Mouse (Mus musculus) right cerebral cortex, postnatal 4 days (tissue): ENCODE data around the gene Pi4ka.

Experiments
- DNase-seq: peaks from one replicate; pipeline ENCODE4 v3.0.0-alpha.2; 2022

The Pi4ka gene

DNA sequence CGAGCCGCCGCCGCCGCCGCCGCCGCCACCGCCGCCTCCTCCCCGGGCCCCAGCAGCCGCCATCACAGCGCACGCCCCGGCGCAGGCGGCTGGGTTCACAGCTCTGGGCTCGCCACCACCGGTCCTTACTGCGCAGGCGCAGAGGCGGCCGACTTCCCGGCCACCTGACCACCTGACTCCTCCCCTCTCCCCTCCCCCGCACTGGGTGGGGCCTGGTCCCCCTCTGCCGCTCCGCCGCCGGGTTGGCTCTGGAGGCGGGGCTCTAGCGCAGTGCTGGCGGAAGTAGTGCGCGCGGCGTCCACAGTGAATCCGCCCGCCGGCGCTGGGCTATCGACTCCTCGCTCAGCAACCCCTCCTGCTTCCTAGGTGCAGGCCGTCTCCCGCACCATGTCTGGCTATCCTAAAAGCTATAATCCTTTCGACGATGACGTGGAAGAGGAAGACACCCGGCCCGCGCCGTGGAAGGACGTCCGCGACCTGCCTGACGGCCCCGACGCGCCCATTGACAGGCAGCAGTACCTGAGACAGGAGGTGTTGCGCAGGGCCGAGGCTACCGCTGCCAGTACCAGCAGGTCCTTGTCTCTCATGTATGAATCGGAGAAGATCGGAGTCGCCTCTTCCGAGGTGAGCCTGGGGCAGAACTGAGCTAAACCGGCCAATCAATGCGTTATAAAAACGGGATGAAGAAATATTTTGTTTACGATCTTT is at the start of gene Pi4ka, which contains the start of gene Snap29:
Gene Pi4ka (minus strand): TSS at position 579 of the 708 bp plus-strand sequence.
Gene Snap29 (plus strand): TSS at position 251 of the 708 bp plus-strand sequence.
- DNase-seq = peak; percentile 100

DNA sequence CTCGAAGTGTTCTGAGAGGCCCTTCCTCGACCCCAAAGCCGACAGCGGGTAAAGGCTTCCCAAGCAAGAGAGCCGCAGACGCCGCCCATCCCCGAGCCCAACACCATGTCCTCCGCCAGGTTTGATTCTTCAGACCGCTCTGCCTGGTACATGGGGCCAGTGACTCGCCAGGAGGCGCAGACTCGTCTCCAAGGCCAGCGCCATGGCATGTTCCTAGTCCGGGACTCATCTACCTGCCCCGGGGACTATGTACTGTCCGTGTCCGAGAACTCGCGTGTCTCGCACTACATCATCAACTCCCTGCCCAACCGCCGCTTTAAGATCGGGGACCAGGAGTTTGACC is 46.2 kb upstream of the Pi4ka start:
- peak; percentile 46 for DNase-seq

DNA sequence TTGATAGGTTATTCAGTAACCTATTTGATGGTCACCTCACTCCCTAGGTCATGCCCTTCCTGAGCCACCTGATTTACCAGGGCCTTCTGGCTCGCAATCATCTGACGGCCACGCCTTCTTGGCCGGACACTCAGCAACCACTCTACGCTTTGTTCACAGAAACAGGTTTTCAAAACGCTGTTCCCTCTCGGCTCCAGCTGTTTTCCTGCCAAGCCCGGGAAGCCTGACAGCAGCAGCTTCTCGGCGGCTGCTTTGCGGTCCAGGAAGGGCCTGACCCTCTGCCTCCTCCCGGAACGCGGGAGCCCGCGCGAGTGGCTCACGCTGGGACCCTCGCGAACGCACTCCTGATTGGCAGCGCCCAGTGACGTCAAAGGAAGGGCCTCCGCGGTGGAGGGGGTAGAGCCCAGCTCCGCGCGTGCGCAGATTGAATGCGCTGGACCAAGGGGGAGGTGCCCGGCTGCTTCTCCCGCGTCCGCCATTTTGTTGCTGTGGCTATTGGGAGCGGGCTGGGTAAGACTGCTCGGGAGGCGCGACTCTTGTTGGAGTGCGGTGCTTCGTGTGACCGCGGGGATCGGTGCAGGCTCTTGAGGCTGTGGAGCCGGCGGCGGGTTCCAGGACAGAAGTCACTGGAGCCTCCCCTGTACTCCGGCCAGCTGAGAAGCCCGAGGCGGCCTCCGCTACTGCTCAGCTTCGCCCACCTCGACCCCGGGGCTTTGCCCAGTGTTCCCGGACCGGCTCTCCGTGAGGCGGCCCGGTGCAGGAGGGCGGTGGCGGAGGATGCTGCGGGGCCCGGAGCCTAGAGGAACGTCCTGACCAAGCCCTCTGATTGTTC is 45.6 kb upstream of the Pi4ka start, which contains the start of gene Crkl:
Gene Crkl (plus strand): TSS at position 447 of the 832 bp plus-strand sequence.
- peak; percentile 98 for DNase-seq

DNA sequence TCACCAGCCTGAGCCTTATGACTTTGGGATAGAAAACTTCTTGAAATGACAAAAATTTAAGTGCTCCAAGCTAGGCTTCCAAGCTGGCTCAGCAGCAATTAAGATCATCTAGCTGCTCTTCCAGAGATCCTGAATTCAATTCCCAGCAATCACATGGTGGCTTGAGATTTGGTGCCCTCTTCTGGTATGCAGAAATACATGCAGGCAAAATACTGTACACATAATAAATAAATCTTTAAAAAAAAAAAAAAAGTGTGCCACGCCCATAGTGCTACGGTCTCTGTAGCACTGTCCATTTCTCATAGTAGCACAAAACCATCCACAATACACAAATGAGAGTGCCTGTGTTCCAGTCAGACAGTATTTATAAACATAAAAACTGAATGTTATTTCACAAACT is 26.5 kb upstream of the Pi4ka start:
- no peak for DNase-seq

DNA sequence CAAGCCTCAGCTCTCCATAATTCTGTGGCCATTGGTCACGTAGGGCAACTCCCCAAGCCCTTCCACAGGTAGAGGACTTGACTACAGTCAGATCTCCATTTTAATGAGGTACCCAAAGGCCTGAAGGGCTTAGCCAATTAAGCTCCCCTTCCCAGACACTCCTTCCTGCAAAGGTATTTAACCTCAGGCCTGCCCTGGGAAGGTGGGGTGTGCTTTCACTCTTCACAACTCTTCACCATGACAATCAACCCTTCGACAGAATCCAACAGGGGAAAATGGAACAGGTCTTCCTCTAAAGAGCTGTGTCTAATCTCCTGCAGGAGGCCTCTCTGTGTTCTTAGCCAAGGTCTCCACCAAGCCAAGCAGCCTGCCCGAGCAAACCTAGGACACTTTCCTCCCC is 16.9 kb upstream of the Pi4ka start:
- DNase-seq = no peak

DNA sequence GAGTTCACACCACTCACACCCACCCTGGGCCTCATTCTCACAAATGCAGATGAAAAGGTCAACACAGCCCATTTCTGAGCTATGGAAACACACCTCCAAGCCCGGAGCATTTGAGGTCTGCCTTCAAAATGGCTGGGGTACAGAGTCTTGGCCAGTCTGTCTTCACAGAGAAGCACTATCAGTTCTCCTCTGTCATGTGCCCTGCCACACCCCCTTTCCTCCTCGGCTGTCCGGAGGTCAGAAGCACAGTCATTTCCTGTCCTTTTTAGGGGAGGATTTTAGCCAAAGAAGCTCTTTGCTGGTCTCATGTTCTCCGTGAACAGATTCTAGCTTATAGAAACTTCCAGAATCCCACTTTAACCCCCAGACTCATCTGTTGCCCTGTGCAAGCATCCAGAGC is 4.1 kb upstream of the Pi4ka start:
- no peak for DNase-seq

DNA sequence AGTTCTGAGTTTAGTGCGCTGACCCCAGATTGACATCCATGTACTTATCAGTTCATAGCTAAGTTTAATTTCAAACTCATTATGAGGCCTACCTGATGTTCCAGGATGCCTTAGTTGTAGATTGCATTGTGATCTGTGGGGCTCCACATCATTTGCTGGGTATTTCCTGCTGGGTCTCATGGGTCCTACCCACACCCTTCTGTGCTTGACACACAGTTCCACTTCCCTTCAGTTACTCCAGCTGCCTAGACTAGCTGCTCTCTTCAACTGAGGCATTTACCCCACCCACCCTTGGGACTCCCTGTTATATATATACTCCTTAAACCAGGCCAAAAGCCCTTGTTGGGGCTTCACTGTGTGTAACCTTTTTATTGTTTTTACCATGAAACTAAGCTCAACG is 2.9 kb upstream of the Pi4ka start:
- DNase-seq = no peak

DNA sequence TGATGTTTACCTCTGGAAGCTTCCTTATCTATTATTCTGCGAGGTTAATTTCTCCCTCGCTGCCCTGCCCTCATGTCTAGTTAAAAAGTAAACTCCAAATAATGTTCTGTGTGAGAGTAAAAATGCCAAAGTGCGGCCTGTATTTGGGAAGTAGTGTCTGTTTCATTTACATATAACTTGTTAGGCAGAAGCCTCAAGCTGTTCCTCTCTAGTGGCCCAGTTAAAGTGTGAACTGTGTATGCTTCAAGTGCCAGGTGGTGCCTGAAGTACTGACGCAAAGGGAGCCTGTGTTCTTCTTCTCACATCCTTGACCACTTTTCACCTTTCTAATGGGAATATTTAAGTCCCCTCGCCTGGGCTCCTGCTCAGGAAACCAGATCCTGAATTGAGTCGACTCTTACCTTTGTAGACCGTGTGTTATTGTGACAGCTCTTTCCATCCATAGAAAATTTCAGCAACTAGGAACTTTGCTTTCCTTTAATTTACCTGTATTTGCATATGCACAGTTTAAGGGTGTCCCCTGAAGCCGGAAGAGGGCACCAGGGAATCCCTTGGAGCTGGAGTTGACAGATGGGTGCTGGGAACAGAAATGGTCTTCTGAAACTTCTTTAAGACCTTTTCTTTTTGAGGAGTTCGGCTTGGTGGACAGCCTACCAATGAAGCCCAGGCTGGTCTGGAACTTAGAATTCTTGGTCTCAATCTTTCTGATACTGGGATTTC is 558 bp upstream of the Pi4ka start:
- no peak for DNase-seq

DNA sequence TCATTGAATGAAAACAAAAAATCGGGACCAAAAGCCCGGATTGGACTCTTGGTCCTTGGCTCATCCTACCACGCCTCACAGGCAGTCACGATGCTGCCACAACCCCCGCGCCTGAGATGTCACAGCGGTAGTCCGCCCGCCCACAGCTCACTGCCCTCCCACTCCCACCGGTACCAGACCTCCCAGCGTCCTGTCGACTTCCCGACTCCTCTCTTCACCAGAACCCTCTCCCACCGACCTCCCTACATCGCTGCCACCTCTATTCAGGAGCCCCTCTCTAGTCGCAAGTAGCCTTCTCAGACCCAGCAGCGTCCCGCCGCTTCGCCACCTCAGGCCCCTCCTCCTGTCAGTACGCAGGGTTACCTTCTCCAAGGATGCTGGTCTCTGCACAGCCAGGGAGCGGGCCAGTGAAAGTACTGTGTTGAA is 830 bp downstream of the Pi4ka start:
- DNase-seq = peak; percentile 65

DNA sequence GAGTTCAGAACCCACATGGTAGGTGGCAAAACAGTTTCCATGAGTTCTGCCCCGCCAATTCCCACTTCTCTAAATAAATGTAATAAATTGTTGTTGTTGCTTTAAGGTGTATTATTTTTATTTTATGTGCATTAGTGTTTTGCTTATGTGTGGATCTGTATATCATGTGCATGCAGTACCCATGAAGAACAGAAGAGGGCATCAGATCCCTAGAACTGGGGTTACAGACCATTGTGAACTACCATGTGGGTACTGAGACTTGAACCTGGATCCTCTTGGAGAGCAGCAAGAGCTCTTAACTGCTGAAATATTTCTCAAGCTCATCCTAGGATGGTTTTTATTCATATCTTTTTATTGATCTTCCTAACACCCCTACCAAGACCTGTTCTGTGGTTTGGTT is 3.3 kb downstream of the Pi4ka start:
- DNase-seq = no peak

DNA sequence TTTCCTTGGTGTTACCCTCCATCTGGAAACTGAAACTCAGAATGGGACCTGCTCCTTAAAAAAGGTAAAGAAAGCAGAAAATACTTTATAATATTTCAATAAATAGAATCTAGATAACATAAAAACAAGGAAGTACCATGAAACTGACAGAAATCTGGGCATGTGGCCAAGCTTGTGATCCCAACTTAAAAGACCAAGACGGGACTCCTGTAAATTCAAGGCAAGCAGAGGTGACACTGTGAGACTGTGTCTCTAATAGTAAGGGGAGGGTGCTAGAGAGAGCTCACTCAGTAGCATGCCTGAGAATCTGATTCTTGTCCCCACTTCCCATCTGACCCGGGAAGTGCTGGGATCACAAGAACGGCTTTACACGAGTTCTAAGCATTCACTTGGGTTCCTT is 13.3 kb downstream of the Pi4ka start:
- no peak for DNase-seq

DNA sequence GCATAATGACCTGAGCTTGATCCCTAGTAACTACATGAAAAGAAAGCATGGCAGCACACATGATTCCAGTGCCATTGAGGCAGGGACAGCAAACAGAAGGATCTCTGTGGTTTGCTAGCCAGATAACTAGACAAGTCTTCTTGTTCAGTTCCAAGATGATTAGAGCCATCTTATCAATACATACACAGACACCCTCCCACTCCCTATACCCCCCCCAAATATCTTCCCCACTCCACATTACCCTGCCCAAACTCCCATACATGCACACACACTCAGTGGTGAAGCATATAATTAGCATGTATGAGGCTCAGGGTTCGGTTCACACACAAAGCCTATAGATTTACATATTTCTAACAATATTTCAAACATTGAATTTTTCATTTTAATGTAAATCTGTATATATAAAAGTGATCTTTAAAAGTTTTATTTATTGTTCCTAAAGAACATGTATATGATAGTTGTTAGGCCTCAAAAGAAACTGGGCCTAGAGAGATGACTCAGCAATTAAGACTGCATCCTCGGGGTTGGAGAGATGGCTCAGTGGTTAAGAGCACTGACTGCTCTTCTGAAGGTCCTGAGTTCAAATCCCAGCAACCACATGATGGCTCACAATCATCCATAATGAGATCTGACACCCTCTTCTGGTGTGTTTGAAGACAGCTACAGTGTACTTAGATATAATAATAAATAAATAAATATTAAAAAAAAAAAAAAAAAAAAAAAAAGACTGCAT is 22.4 kb downstream of the Pi4ka start:
- no peak for DNase-seq

DNA sequence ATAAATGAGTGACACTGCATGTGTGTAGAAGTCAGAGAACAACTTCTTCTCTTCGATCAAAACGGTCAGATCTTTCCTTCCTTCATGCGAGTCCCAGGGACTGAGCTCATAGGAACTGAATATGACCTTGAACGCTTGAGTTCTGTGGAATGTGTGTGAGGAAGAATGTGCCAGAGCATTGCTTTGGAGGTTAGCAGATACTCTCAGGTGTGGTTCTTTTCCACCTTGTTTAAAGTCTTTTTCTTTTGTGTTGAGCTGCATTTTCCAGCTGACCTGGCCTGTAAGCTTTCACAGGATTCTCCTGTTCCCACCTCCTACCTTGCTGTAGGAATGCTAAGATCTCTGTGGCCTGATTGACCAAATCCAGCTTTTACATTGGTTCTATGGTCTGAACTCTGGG is 23.8 kb downstream of the Pi4ka start:
- DNase-seq = no peak

DNA sequence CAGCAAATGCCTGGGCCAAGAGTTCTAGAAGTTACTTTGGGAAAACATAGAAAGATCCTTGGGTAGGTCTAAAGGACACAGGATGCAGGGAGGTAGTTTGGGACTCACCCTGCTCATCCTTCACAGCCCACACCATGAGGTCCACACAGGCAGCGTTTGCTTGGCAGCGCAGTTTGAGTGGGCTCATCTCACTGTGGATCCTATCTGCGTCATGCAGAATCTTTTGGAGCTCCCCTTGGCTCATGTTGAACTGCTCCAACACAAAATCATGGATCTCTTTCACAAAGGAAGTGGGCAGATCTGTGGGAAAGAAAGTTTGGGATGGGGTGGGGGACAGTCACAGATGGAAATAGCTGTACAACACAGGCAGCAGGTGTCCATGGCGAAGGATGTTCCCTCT is 47.3 kb downstream of the Pi4ka start:
- DNase-seq = no peak

DNA sequence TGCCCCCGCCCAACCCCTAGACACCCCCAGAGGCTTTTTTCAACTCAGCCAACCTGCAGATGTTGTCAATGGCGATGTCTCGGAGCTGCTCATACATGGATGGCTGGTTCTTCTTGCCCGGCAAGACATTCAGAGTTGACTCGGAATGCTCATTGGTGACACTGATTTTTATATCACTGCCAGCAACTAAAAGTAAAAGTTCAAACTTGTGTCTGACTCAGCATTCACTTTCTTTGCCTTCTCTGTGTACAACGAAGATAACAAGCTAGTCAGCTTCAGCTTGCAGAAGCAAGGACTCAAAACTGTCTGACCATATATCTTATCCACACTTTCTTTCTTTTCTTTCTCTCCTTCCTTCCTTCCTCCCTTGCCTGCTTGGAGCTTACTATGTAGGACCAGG is 50.1 kb downstream of the Pi4ka start:
- DNase-seq = no peak

DNA sequence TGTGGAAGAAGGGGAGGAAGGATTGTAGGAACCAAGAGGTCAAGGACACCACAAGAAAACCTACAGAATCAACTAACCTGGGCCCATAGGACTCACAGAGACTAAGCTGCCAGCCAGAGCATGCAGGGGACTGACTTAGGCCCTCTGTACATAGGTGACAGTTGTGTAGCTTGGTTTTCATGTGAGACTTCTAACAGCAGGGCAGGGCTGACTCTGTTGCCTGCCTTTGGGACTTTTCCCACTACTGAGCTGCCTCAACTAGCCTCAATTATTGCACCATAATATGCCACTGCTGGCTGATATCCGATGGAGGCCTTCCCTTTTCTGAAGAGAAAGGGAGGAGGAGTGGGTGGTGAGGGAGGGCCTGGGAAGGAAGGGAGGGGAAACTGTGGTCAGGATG is 59.3 kb downstream of the Pi4ka start:
- no peak for DNase-seq

DNA sequence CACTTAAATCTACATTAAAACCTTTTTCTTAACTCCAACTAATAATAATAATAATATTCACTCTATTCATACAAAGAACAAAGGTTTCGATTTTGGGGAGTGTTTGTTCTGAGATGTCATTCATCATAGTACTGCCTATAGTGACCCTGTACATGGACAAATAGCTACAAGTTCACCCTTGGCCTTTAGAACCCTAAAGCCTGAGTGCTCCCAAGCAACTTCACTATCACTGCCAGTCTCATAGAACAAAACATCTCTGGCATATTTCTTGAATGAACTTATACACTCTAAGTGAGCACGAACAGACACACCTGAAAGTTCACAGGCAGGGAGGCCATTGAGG is 60.3 kb downstream of the Pi4ka start:
- DNase-seq = no peak

DNA sequence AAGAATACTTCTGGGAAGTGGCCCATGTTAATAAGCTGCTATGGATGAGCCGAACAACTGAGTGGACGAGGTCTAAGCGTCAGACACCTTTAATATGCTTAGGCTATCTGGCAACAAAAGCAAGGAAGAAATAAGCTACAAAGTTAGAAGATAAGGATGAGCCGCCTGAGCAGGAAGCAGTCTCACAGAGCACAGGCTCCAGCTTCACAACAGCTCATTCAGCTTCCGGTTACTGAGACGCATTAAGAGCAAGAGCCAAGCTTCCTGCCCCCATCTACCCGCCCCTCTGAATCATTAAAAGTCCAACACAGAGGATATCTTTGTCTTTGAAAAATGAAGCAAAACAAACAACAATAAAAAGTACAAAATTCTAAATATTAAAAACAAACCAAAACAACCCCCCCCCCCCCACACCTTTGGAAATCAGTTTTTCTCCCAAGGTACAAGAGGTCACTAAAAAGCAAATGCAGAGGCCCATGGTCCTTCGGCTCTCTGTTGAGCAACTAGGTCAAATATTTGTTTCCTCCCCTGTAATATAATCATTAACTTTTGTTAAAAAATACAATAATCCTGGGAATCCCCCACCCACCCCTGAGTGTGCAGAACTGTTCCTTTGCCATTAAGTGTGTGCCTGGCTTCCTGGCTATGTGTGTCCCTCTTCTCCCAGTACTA is 60.8 kb downstream of the Pi4ka start:
- DNase-seq = no peak

DNA sequence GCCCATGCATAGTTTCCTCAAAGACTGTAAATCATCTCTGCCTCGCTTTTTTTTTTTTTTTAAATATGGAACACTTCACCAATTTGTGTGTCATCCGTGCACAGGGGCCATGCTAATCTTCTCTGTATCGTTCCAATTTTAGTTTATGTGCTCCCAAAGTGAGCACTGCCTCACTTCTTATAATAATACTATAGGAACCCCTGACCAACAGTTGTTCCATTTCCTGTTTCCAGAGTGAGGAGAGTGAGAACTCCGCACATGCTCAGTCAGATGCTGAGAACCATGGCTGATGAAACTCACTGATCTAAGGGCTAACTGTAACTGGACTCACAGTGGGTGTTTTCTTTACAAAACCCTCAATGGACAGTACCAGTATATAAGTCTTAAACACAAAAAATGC is 64.3 kb downstream of the Pi4ka start:
- no peak for DNase-seq

DNA sequence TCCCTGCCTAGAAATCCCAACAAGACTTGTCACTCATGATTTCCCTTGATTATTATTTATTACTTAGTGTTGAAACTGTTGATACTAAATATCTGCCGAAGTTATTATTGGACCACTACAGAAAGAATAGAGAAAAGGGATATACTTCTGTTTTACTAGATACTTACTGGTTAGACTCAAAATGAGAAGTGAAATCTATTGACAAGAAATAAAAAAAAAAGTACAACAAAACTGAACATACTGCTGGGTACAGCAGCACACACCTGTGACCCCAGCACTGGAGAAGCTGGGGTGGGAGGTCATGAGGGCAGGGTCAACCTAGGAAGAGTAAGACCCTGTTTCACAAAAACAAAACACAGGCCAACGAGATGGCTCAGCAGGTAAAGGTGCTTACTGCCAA is 65.4 kb downstream of the Pi4ka start:
- DNase-seq = no peak

DNA sequence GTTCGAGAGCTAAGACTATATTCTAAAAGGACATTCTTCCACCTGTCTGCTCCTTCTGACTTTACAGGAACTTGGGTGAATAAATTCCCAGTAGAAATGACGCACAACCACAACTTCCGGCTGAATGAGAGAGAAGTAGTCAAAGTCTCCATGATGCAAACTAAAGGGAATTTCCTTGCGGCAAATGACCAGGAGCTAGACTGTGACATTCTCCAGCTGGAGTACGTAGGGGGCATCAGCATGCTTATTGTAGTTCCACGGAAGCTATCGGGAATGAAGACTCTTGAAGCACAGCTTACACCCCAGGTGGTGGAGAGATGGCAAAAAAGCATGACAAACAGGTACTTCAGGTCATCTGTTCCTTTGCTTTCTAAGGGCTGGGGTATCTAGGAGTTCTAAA is 66.4 kb downstream of the Pi4ka start:
- no peak for DNase-seq

DNA sequence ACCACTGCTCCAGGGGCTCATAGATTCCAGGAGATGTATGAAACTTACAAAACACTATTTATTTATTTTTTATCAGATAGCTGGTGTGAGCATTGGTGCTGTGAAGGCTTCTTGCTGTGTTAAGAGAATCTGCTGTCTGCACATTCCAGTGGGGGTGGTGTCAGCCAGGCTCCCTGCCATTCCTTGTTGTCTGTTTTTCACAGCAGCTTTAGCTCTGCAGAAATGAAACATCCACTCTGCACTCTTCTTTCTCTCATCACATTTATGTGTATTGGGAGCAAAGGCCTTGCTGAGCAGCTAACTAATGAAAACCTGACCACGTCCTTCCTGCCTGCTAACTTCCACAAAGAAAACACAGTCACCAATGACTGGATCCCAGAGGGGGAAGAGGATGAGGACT is 70.0 kb downstream of the Pi4ka start:
- no peak for DNase-seq

DNA sequence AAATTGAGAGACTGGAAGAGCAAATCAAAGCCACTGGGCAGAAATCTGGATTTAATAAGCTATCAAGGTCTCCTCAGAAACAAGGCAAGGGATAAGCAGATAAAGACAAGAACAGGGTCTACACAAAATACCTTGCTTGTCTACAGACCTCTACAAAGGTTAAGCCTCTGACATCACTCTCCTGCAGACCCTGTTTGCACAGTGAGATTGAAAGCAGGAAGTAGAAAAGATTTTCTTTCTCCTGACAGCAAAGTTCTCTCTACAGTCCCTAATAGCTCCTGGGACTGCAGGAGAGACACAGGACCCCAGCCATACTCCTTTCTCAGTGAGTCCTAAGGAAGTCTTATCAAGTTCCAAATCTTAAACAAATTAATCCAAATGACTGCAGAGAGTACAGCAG is 71.5 kb downstream of the Pi4ka start:
- no peak for DNase-seq
